Mouse (Mus musculus) lung, embryonic 14.5 days (tissue): ENCODE data around the gene Cd164. TPM values are rescaled to one million over a fixed set of nuclear protein-coding genes. Genes with fewer than 3 reads are reported as not detected.
A peak's percentile ranks its signal among the peaks of the same experiment; 100 is the strongest.

Experiments used
- ATAC-seq: fragments of 200-750 bp; cut with Nextera tagmentation; 2 replicates; pipeline ENCODE4 v1.8.0; 2017; ENCODE audit warnings: mild to moderate bottlenecking, moderate TSS enrichment, moderate library complexity; ENCODE audit not compliant: insufficient read depth
- DNase-seq: peaks from one replicate; pipeline ENCODE4 v3.0.0-alpha.2; 2015
- H3K27ac ChIP-seq: fragments of 300-500 bp; sonication (generic); 2 replicates; pipeline ENCODE4 v1.5.1; 2014; ENCODE audit warnings: low read depth, mild to moderate bottlenecking, moderate library complexity
- H3K27me3 ChIP-seq: fragments of 300-500 bp; sonication (generic); 2 replicates; pipeline ENCODE4 v1.6.1; 2014; ENCODE audit warnings: low read length, control low read depth; ENCODE audit not compliant: insufficient read depth
- H3K36me3 ChIP-seq: fragments of 300-500 bp; sonication (generic); 2 replicates; pipeline ENCODE4 v1.6.1; 2014; ENCODE audit warnings: control low read depth; ENCODE audit not compliant: insufficient read depth
- H3K4me1 ChIP-seq: fragments of 300-500 bp; sonication (generic); 2 replicates; pipeline ENCODE4 v1.6.1; 2014; ENCODE audit warnings: antibody characterized with exemption, control low read depth; ENCODE audit not compliant: insufficient read depth
- H3K4me2 ChIP-seq: fragments of 300-500 bp; sonication (generic); 2 replicates; pipeline ENCODE4 v1.6.1; 2014; ENCODE audit warnings: mild to moderate bottlenecking
- H3K4me3 ChIP-seq: fragments of 300-500 bp; sonication (generic); 2 replicates; pipeline ENCODE4 v1.5.1; 2014; ENCODE audit warnings: low read depth, low read length
- H3K9ac ChIP-seq: fragments of 300-500 bp; sonication (generic); 2 replicates; pipeline ENCODE4 v1.6.1; 2014
- H3K9me3 ChIP-seq: fragments of 300-500 bp; sonication (generic); 2 replicates; pipeline ENCODE4 v1.6.1; 2016; ENCODE audit warnings: low read depth, low read length, control low read depth
- CTCF ChIP-seq: IDR thresholded peaks from 2 replicates; pipeline ENCODE4 v1.5.1; 2016; ENCODE audit warnings: antibody characterized with exemption, low read depth
- WGBS: fragments of 180-500 bp; shearing (Covaris S2); extraction: QIAGEN DNeasy Blood & Tissue Kit; methylation state at CpG from one replicate; pipeline ENCODE4 v1.1.7; 2014; 5-methylcytosine and 5-hydroxymethylcytosine counted together
- polyA plus RNA-seq: library from polyadenylated mRNA; unstranded; fragments of >200 nt; fragmentation: Nextera tagmentation; extraction: Ambion mirVana; gene quantifications from 2 replicates; pipeline ENCODE4 v1.2.1, GENCODE M21; 2014

The Cd164 gene
- polyA plus RNA-seq, 1 experiment from 2014 or later = 196 TPM

DNA sequence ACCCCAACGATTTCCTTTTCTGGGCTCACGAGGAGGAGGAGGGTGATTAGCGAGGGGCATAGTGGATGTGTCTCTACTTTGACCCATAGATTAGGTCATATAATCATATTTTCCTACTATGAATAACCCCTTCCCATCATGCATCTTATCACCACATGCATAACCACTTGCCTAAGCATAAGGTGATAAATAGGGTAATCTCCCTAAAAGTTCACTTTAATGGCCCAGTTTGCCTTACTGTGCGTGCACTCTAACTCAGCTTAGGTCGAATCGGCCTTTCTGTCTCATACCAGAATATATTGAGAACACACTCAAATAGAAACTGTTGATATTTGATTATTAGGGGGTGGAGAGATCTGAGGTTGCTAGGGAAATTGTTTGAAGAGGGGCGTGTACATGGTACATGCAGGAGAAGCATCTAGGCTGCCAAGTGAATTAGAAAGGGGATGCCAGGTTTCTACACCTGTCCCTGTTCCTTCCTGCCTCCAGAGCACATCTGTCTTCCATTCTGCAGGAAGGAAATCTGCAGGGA lies 26.1 kb downstream of the Cd164 start:
- ATAC-seq = no peak
- Histone ChIP-seq H3K27ac (no peak overlapping the region), H3K4me1 (no peaks in the 10 kb centered on the region), H3K9ac (no peak overlapping the region), H3K4me3 (no peak overlapping the region), H3K9me3 (peaks cover 5% of the 10 kb centered on the region; the same call in 1 of the 2 replicates), H3K36me3 (no peaks in the 10 kb centered on the region), H3K4me2 (no peak overlapping the region), H3K27me3 (no peaks in the 10 kb centered on the region)
- DNase-seq = no peak
- WGBS = 44% methylated on average over 7 of the region's 7 CpGs
- TF ChIP-seq CTCF = no peak

DNA sequence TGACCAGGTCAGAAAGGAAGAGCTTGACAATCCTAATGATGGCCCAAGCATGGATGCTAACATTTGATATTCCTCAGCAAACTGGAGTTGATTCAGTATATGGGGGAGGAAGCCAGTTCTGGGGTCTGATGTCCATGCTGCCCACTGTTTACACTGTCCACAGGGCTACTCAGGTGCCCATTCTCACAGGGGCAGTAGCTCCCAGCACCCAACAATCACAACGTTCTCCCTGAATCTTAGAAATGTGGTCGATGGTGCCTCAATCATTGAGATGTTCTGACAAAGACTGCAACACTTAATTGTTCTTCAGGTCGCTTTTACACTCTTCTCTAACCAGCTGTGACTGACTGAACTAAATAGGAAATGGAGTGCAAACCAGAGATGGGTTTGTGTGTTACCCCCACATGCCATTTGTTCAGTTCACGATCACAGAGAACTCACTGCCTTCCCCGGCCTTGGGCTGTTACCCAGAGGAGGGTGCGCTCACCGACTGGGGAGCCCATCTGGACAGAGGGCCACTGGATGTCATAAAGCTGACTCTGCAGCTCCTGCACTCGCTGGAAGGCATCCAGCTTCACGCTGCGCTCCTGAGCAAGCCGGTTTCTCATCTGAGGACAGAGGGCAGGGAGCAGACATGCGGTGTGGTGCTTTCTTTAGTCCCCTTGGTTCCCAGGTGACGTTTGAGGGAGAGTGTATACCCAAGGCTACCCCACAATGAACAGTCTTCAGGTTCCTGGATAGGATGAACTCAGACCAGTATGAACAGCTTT lies 27.4 kb downstream of the Cd164 start:
- 51% methylated on average over 13 of the region's 13 CpGs for WGBS
- ATAC-seq (no peak; the same call in 1 of the 2 replicates), DNase-seq (peak; percentile 22)
- no peaks in the 10 kb centered on the region for H3K36me3 ChIP-seq
- no peak overlapping the region for H3K4me2 ChIP-seq
- no peak for TF ChIP-seq CTCF
- H3K27me3 ChIP-seq = no peaks in the 10 kb centered on the region
- no peak overlapping the region for H3K27ac ChIP-seq
- H3K9me3 ChIP-seq = peaks cover 5% of the 10 kb centered on the region; the same call in 1 of the 2 replicates
- no peak overlapping the region for H3K4me3 ChIP-seq
- no peak overlapping the region for H3K9ac ChIP-seq
- H3K4me1 ChIP-seq = no peaks in the 10 kb centered on the region

DNA sequence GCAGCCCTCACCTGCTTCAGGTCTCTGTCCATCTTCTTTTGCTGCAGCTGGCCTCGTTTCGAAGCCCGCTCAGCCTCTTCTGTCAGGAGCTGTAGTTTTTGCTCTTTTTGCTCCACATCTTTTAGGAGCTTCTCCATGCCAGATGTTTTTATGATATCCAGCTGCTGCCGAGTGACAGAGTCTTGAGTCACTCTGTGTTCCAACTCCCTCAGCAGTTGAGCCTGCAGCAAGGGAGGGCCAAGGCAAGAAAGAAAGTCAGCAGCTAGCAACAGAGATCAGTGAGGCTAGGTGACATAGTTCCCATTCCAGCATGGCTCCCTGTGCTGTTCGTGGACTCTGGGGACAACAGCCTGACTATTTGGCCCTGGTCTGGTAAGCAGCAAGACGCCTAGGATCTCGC lies 31.5 kb downstream of the Cd164 start:
- H3K4me1 ChIP-seq = 0 out of 2 replicates have a peak, but pooled peaks cover 4% of the 10 kb centered on the region
- no peak overlapping the region for H3K4me2 ChIP-seq
- TF ChIP-seq CTCF = no peak
- H3K27me3 ChIP-seq = no peaks in the 10 kb centered on the region
- no peaks in the 10 kb centered on the region for H3K36me3 ChIP-seq
- no peak overlapping the region for H3K9ac ChIP-seq
- WGBS = 66% methylated on average over 7 of the region's 7 CpGs
- ATAC-seq (no peak), DNase-seq (peak; percentile 56)
- H3K4me3 ChIP-seq = no peak overlapping the region
- H3K9me3 ChIP-seq = peaks cover 5% of the 10 kb centered on the region; the same call in 1 of the 2 replicates
- H3K27ac ChIP-seq = no peak overlapping the region

DNA sequence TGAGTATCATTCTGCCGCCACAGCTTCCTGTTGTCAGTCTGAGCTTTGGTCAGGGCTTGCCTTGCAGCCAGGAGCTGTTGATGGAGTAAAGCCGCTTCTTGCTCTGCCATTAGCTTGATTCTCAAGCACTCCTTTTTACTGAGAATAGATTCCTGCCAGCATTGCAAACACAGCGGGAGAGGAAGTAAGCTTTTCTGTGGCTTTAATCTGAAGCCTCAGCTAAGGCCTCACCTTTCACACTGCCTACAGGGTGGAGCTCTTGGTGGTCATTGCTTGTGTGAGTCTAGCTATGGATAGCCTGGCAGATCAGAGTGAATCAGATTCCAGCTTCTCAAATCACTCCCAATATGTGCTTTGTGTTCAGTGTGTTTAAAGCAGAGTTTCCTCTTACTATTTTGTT lies 33.1 kb downstream of the Cd164 start:
- DNase-seq = no peak
- no peaks in the 10 kb centered on the region for H3K27me3 ChIP-seq
- H3K4me1 ChIP-seq = 0 out of 2 replicates have a peak, but pooled peaks cover 4% of the 10 kb centered on the region
- no peak for ATAC-seq
- no peak overlapping the region for H3K9ac ChIP-seq
- H3K27ac ChIP-seq = peak overlapping the region; percentile 56; the same call in 1 of the 2 replicates
- peaks cover 5% of the 10 kb centered on the region; the same call in 1 of the 2 replicates for H3K9me3 ChIP-seq
- H3K4me2 ChIP-seq = no peak overlapping the region
- WGBS = 42% methylated on average over 3 of the region's 3 CpGs
- H3K4me3 ChIP-seq = no peak overlapping the region
- no peaks in the 10 kb centered on the region for H3K36me3 ChIP-seq
- no peak for TF ChIP-seq CTCF

DNA sequence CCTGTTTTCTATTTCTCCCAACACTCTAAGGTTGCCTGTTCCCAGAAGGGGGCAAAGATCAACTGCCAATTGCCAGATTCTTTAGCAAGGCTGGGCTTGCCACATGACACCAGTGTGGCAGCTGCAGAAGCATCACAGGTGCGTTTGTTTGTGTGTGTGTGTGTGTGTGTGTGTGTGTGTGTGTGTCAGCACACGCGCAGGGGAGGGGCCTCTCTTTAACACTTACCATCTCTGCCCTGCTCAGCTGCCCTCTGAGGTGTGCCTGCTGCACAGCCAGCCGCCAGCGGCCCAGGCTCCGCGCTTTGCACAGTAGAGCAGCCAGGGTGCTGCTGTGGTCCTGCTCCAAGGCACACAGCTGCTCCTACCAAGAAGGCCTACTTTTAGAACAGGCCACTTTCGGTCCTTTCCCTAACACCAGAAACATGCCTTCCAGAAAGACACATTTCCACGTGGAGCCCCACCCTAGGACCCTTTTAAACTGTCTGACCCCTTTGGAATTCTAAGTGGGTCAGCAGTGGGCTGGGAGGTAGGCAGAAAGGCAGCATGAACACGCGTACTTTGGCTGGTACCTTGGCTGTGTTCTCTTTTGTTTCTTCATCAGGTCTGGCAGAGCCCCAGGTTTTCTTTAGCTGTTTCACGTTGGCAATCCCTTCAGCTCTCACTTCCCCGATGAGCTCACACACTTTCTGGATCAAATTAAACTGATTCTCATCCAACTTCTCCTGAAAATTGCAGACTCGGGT lies 33.8 kb downstream of the Cd164 start:
- Histone ChIP-seq H3K9ac (no peak overlapping the region), H3K27me3 (no peaks in the 10 kb centered on the region), H3K36me3 (no peaks in the 10 kb centered on the region), H3K4me2 (no peak overlapping the region), H3K27ac (peak overlapping the region; percentile 10; the same call in 1 of the 2 replicates), H3K4me1 (0 out of 2 replicates have a peak, but pooled peaks cover 4% of the 10 kb centered on the region), H3K9me3 (peaks cover 5% of the 10 kb centered on the region; the same call in 1 of the 2 replicates), H3K4me3 (no peak overlapping the region)
- DNase-seq (no peak), ATAC-seq (0 out of 2 replicates have a peak, but pooled peaks have one; percentile 24)
- WGBS = 36% methylated on average over 14 of the region's 14 CpGs
- no peak for TF ChIP-seq CTCF

DNA sequence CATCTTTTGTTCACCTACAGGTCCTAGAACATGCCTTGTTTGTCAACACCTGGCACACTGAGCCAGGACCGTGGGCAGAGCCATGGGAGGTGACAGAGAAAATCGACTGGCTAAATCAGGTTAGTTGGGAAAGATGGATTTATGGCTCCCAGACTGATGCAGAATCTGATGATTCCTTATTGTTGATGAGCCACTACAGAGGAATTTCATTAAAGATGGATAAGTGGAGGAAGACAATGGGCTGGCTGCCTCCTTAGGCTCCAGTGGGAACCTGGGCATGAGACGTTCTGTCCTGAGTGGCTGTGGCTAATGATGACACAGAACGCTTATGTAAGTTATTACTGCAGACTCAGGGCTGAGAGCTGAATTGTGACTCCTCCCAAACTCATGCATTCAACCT lies 34.5 kb downstream of the Cd164 start:
- H3K36me3 ChIP-seq = no peaks in the 10 kb centered on the region
- no peaks in the 10 kb centered on the region for H3K27me3 ChIP-seq
- 0 out of 2 replicates have a peak, but pooled peaks cover 4% of the 10 kb centered on the region for H3K4me1 ChIP-seq
- H3K4me3 ChIP-seq = no peak overlapping the region
- ATAC-seq (no peak), DNase-seq (no peak)
- H3K27ac ChIP-seq = no peak overlapping the region
- WGBS = 64% methylated on average over 4 of the region's 4 CpGs
- no peak overlapping the region for H3K4me2 ChIP-seq
- H3K9ac ChIP-seq = no peak overlapping the region
- no peak for TF ChIP-seq CTCF
- peaks cover 5% of the 10 kb centered on the region; the same call in 1 of the 2 replicates for H3K9me3 ChIP-seq
